Mouse (Mus musculus): ENCODE data around the gene Csad.

GRCm38 (mm10) chr15:102208092-102208561 lies 3.6 kb upstream of the Csad start:
- no peak for TF ChIP-seq CTCF (conservative IDR thresholded peaks at IDR 0.05; ENCODE audit: low read length)
- no peak for TF ChIP-seq POU5F1 (IDR thresholded peaks at IDR 0.05; ENCODE audit: borderline replicate concordance, low read length)
- no peak for TF ChIP-seq NANOG (IDR thresholded peaks at IDR 0.05; ENCODE audit: borderline replicate concordance, low read length)

Data from E14TG2a.4 (cell line).